Mouse (Mus musculus) layer of hippocampus, adult 11-12 months (tissue): Measurements from ENCODE around the gene Lekr1.

Source experiments
- DNase-seq: peaks from one replicate; pipeline ENCODE4 v3.0.0; 2022; ENCODE audit warnings: low spot score

The Lekr1 gene

GRCm38 (mm10) chr3:65873093-65873830, 207.2 kb downstream of the Lekr1 start:
- DNase-seq = no peak
